ENCODE assay signal across 10 mouse cellular contexts in genomic region chr6:94805685-94806084, GRCm38 (mm10).
DNase-seq lines count a peak whose midpoint lies in the region; ATAC-seq and TF ChIP-seq lines count a peak whose summit lies in the region.
"Had no signal": no experiment of that assay in that cellular context is flagged by ENCODE, and none has a peak within 500 bp of the region (broad histone marks: within the 10 kb centered on the region; RNA-seq: fewer than 3 reads in every experiment).

No protein-coding gene starts in this region.

- H3K4me3 ChIP-seq in lung, postnatal 0 days (ENCODE audit: low read depth, low read length): no peak overlapping the region
- no peak overlapping the region for H3K4me3 ChIP-seq in heart, embryonic 15.5 days
- no peak overlapping the region for H3K4me3 ChIP-seq in stomach, postnatal 0 days (ENCODE audit: low read depth, low read length)

- no peaks in the 10 kb centered on the region for H3K9me3 ChIP-seq in lung, postnatal 0 days (ENCODE audit: low read length)
- no peaks in the 10 kb centered on the region for H3K9me3 ChIP-seq in heart, embryonic 15.5 days (replicated peaks)
- no peaks in the 10 kb centered on the region for H3K9me3 ChIP-seq in stomach, postnatal 0 days (ENCODE audit: control insufficient read depth, low read length)

- H3K4me2 ChIP-seq in lung, postnatal 0 days (replicated peaks; ENCODE audit: low read depth, low read length): no peak overlapping the region
- H3K4me2 ChIP-seq in heart, embryonic 15.5 days: no peak overlapping the region
- H3K4me2 ChIP-seq in stomach, postnatal 0 days (replicated peaks; ENCODE audit: low read depth): no peak overlapping the region

- H3K36me3 ChIP-seq in lung, postnatal 0 days (ENCODE audit: insufficient read depth, low read length): no peaks in the 10 kb centered on the region
- no peaks in the 10 kb centered on the region for H3K36me3 ChIP-seq in heart, embryonic 15.5 days
- H3K36me3 ChIP-seq in stomach, postnatal 0 days (ENCODE audit: control insufficient read depth, insufficient read depth, low read length): no peaks in the 10 kb centered on the region

- peak; percentile 47 for DNase-seq in gastrocnemius, adult 18-20 months (ENCODE audit: low spot score)
- no peak for DNase-seq in gastrocnemius, adult 8-10 months (ENCODE audit: low spot score in 2 of 2)
- DNase-seq in lung, postnatal 0 days (ENCODE audit: low spot score): peak; percentile 48
- no peak for DNase-seq in lung, postnatal 4 days
- peak; percentile 36 for DNase-seq in stomach, postnatal 0 days (ENCODE audit: low spot score)
- no peak for DNase-seq in ovary, adult 18-20 months (ENCODE audit: low spot score)
- DNase-seq: cerebellum, postnatal 36 days; right cerebral cortex, postnatal 4 days had no signal

- no peaks in the 10 kb centered on the region for H3K27me3 ChIP-seq in lung, postnatal 0 days (replicated peaks; ENCODE audit: insufficient read depth, low read length)
- H3K27me3 ChIP-seq in heart, embryonic 15.5 days: no peaks in the 10 kb centered on the region; the same call in 1 of the 2 replicates
- no peaks in the 10 kb centered on the region for H3K27me3 ChIP-seq in stomach, postnatal 0 days (ENCODE audit: control insufficient read depth, insufficient read depth, low read length)

- no peak; the same call in 1 of the 2 replicates for ATAC-seq in lung, postnatal 0 days
- ATAC-seq in heart, embryonic 15.5 days (replicated peaks; ENCODE audit: insufficient number of reproducible peaks, insufficient read depth, low FRiP score, low read depth): peak; percentile 62; the same call in 1 of the 2 replicates
- peak; percentile 24; the same call in 1 of the 2 replicates for ATAC-seq in stomach, postnatal 0 days (ENCODE audit: low FRiP score, low TSS enrichment)
- ATAC-seq in frontal cortex, adult (ENCODE audit: low TSS enrichment): no peak

- H3K9ac ChIP-seq in lung, postnatal 0 days (replicated peaks; ENCODE audit: low read depth): no peak overlapping the region
- no peak overlapping the region for H3K9ac ChIP-seq in heart, embryonic 15.5 days
- no peak overlapping the region for H3K9ac ChIP-seq in stomach, postnatal 0 days (ENCODE audit: low read length)

- H3K27ac ChIP-seq in lung, postnatal 0 days (ENCODE audit: low read length): no peak overlapping the region
- 0 out of 2 replicates have a peak overlapping the region, but pooled peaks have one; percentile 35 for H3K27ac ChIP-seq in heart, embryonic 15.5 days
- no peak overlapping the region for H3K27ac ChIP-seq in stomach, postnatal 0 days (replicated peaks)

- H3K4me1 ChIP-seq in lung, postnatal 0 days (ENCODE audit: insufficient read depth, low read depth, low read length): no peaks in the 10 kb centered on the region
- 0 out of 2 replicates have a peak, but pooled peaks cover 4% of the 10 kb centered on the region for H3K4me1 ChIP-seq in heart, embryonic 15.5 days (replicated peaks)
- no peaks in the 10 kb centered on the region for H3K4me1 ChIP-seq in stomach, postnatal 0 days (replicated peaks; ENCODE audit: control insufficient read depth, insufficient read depth)

- WGBS in lung, postnatal 0 days: 11% methylated on average over 6 of the region's 6 CpGs
- WGBS in heart, embryonic 15.5 days: 43% methylated on average over 6 of the region's 6 CpGs
- WGBS in stomach, postnatal 0 days: 32% methylated on average over 6 of the region's 6 CpGs

- TF ChIP-seq CTCF in lung, postnatal 0 days (IDR thresholded peaks at IDR 0.05): no peak
- TF ChIP-seq CTCF in stomach, postnatal 0 days (IDR thresholded peaks at IDR 0.05; ENCODE audit: low read depth): 0 out of 2 replicates have a peak, but pooled peaks have one; percentile 8

- no peak for TF ChIP-seq EP300 in lung, postnatal 0 days (IDR thresholded peaks at IDR 0.05)
- no peak for TF ChIP-seq EP300 in stomach, postnatal 0 days (optimal IDR thresholded peaks at IDR 0.05)

Comparison
In these comparisons a context has a peak if more than half of its experiments do, and no peak if none do; other contexts are left out.
1. DNase-seq: peak in gastrocnemius, adult 18-20 months (single experiment), lung, postnatal 0 days (single experiment) and stomach, postnatal 0 days (single experiment); none in gastrocnemius, adult 8-10 months (0 of 2), lung, postnatal 4 days (0 of 2) and ovary, adult 18-20 months (single experiment).
2. ATAC-seq: peak in heart, embryonic 15.5 days (single experiment) and stomach, postnatal 0 days (single experiment); none in lung, postnatal 0 days (single experiment) and frontal cortex, adult (single experiment).